Mouse (Mus musculus) brain, embryonic 14.5 days (tissue): ENCODE results near the gene Ccdc88c.

Experiments used
- CTCF ChIP-seq: fragments of 200-500 bp; IDR thresholded peaks from 2 replicates; pipeline ENCODE4 v1.5.1; 2012; ENCODE audit warnings: inconsistent platforms, mild to moderate bottlenecking, moderate library complexity, borderline replicate concordance; ENCODE audit not compliant: insufficient read depth, insufficient read length; ENCODE audit errors: extremely low read depth
- POLR2A ChIP-seq: fragments of 200-500 bp; IDR thresholded peaks from 2 replicates; pipeline ENCODE4 v1.6.1; 2012; ENCODE audit warnings: mild to moderate bottlenecking, inconsistent platforms, borderline replicate concordance; ENCODE audit not compliant: poor library complexity, insufficient read depth, insufficient read length, severe bottlenecking; ENCODE audit errors: extremely low read depth

DNA sequence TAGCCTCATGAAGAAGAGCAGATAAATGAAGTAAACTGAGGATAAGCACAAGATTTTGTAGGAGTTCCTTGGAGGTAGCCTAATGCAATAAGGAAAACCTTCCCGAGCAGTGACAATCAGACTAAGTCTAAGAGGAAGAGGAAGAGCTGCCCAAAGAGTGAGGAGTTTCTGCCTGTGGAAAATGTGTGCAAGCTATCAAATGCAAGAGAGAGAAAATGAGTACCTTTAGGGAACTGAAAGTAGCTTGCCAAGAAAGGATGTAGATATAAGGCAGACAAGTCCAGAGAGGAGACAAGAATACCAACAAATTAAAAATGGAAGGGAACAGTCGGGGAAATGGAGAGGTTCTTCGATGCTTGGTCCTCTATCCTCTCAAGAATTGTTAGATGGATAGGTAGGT lies 143.3 kb downstream of the Ccdc88c start:
- no peak for TF ChIP-seq CTCF
- no peak for TF ChIP-seq POLR2A
